Mouse (Mus musculus): ENCODE measurements around the gene Olfr523.
"Not testable (repeated sequence)": the region's sequence is repeated elsewhere in the genome, so short reads cannot be mapped to it uniquely, and the experiment has no call there.

The Olfr523 gene

DNA sequence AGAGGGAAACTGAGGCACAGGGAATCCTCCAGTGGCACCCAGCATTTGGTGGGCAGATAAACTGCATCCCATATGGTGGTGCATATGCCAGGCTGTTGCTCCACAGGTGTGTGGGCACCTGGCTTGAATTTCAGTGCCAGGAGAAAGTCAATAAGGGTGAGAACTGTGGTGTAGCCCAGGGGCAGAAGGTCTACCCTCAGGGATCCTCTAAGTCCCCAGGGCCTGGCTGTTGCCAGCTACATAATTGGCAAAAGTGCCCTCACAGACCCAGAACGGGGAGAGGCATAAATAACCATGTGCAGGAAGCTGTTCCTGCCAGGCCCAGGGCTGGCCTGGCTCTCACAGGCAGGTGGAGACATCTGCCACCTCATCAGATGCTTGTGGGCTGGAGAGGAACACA is at the start of gene Olfr523:
Gene Olfr523, plus strand, starts transcription at position 282 of the 400 bp plus-strand sequence.
- DNase-seq: no peak

DNA sequence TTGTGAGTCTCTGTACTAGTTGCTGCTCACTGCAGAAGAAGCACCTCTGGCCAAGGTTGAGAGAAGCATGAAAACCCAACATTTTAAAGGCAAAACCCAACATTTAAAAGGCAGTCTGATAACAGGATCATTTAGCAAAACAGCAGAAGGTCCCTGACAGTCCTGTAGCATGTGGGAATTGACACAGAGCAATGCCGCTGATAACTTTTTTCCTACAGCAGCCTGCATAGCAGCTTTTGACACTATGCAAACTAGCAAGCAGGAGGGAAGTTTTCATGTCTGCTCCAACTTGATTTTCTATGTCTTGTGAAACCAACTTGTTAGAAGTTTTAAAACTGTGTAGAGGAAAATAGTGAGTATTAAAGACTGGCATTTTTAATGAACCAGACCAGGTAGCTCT is 48.6 kb upstream of the Olfr523 start:
- DNase-seq: no peak

DNA sequence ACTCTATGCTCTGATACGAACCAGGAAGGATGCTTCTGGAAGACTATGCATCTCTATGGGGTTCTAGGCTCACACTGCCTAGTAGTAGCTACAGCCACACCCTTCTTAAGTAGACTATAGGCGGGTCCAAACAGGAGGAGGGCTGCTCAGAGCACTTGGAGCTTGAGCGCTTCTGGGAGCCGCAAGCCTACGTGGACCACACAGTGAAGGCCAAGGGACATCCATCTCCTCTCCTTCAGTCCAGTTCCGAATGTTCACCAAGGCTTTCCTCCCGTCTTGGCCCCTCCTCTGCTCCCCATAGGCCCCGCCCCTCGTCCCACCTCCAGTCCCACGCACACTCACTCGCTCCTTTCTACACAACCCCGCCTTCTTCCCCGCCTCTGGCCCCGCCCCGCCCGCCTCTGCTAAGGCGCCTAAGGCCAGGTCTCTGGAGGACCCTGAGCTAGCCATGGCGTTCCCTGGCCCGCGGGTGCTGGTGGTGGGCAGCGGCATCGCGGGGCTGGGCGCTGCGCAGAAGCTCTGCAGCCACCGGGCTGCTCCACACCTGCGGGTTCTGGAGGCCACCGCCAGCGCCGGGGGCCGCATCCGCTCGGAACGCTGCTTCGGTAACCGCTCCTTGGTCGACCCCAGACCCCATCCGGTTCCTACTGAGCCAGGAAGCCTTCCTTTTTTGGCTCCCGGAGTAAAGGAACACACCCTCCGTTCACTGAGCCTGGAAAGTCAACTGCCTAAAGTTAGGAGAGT is 47.6 kb upstream of the Olfr523 start:
- peak; percentile 92 to 95 for DNase-seq

DNA sequence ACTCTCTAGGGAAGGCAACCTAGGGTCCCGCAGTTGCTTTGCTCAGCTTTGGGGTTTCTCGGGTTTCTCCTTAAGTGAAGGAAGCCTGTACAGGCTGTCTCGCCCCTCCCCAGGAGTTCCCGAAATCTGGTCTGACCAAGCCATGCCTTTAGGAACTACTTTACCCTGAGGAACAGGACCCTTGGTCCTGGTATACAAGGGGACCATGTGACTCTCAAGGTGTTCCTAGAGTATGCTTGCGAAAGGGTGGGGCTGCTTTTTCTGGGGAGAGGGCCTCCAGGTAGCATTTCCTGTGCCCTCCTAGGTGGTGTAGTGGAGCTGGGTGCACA is 47.0 kb upstream of the Olfr523 start:
- DNase-seq: no peak

DNA sequence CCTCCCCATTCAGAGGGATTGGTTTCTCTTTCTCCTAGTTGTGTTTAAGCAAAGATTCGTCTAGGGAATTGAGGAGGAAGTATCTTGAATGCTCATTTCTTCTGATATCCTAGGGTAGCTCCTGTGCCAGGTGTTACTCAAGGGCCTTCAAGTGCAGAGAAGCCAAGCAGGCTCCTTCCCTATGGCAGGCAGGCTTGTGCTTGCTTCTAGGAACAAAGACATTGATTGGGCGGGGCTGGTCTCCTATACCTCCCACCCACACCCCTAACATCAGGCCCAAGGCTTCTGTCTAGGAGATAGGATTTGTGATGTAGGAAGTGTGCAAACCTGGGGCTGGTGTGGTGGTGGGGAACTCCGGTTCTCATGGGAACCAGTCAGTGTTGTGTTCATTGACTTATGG is 46.1 kb upstream of the Olfr523 start:
- no peak for DNase-seq

DNA sequence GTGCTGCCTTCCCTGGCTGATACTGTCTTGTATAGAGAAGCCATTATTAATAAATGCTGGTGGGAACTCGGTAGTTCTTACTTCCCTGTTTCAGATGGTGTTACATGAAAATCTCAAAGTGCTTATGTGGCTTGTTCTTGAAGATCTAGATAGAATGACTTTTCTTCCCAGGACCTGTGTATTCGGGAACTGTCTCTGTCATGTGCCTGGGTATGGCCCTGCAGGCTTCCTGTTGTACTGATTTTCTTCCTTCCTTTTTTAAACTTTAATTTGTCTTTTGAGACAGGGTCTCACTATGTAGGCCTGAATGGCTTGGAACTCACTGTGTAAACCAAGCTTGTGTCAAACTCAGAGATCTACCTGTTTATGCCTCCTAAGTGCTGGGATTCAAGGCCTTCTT is 45.1 kb upstream of the Olfr523 start:
- no peak for DNase-seq

DNA sequence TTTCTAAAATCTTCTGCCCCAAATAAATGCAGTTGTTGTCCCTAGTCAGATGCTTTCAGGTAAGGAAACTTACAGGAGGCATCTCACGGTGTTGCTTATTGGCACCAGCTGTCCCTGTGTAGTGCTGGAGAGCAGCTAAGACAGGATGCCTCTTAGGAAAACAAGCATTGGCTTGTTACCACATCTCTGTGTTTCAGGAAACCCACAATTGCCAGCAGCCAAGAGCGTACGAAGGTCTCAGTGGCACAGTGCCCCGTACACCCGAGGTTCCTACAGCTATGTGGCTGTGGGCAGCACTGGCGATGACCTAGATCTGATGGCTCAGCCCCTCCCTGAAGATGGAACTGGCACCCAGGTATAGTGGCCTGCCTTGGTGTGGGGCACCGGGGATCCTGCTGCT is 40.8 kb upstream of the Olfr523 start:
- DNase-seq: not testable (repeated sequence)

DNA sequence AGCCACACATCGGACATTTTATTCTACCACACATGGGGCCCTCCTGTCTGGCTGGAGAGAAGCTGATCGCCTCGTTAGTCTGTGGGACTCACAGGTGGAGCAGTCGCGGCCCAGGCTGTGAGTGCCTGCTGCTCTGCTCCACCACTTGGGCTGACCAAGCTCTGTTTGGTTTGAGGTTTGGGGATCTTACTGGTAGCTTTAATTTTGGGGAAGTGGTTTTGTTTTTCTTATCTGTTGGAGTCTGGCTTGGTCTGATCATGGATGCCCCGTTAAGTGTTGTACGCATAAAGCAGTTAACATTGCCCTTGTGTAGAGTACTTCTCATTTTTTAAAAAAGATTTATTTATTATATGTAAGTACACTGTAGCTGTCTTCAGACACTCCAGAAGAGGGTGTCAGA is 39.0 kb upstream of the Olfr523 start:
- not testable (repeated sequence) for DNase-seq

DNA sequence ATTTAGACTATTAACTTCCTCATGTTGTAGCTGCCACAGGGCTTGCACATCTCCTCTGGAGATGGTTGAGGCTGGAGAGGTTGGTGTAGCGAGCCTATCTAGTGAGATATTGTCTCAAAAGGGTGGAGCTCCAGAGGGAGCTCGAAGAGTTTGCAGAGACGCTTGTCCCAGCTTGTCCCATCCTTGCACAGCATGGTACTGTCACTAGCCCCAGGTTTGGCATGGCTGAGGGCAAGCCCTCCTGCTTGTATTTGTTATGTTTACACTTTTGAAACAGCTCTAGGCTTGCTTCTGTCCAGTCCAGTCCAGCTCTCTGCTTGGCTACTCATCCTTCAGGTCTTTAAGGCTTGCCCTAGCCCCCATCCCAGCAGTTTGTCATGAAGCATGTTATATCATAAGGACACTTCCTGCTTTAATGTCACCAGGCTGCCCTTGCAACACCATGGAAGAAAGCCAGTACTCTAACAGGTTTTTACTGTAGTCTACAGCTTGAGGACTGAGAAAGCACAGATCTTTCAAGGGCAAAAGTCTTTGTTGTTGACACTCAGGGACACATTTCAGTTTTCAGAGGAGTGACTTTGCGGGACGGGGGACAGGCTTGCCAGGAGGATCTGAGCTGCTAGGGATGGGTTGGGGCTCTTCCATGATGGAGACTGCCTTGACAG is 37.8 kb upstream of the Olfr523 start:
- DNase-seq: no peak

DNA sequence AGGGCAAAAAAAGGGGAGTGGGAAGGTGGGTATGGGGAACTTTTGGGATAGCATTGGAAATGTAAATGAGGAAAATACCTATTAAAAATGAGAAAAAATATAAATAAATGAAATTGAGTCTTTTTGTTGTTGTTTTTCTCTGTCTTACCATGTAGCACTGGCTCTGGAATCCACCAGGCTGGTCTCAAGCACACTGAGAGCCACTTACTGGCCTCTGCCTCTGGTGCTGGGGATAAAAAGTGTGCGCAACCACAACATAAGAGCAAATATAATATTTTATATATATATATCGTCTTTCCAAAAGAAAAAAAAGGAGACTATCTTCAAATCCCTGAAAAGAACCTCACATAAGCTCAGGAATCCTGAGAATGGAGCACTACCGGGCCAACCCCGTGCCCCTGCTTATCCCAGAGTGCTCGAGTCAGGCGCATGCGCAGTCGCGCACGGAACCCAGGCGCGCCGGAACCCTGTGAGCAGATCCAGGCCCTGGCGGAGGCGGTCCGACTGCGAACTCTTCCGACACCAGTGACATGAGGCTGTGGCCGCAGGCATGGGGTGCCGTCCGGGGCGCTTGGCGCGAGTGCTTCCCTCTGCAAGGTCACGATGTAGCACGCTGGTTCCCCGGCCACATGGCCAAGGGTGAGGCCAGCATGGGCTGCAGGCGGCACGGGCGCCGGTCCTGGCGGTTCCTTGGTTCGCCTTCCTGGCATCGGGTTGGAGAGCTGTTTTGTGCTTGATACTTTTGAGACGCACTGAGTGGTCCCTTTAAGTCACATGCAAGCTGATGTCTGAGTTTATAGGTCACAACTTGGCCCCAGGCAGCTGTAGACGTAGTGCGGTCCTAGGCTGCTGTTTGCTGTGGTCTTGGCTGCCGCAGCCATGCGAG is 35.6 kb upstream of the Olfr523 start, which contains the start of gene Mtg1:
Gene Mtg1, plus strand, starts transcription at position 430 of the 886 bp plus-strand sequence.
- peak; percentile 96 to 98 for DNase-seq

DNA sequence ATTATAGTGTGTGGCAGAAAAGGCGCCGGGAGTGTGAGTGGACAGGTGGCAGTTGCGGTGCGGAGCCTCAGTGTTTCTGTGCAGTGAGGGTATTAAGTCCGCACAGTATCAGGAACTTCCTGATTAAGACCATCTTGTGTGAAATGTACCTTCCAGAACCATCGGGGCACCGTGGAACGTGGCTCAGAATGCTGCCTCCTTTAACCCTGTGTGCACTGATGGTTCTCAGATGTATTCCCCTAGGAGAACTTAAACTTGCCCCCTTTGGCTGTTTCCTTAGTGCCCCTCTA is 35.1 kb upstream of the Olfr523 start:
- DNase-seq: no peak

DNA sequence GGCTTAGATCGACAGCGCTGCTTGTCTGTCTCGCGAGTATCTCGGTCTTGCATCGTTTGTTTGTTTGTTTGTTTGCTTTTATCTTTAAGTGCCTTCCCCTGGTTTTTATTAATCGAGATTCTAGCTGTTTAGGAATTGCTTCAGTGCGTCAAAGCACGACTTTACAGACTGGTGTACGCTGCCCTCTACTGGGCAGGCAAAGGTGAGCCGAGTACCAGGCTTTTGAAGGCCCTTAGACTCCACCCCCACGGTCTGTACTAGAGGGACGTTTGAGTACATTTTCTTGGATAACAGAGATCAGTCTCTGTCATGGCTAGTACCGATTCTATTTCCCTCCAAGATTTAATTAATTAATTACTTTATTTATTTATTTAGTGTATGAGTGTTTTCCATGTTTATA is 31.7 kb upstream of the Olfr523 start:
- DNase-seq: peak; percentile 78 to 81

DNA sequence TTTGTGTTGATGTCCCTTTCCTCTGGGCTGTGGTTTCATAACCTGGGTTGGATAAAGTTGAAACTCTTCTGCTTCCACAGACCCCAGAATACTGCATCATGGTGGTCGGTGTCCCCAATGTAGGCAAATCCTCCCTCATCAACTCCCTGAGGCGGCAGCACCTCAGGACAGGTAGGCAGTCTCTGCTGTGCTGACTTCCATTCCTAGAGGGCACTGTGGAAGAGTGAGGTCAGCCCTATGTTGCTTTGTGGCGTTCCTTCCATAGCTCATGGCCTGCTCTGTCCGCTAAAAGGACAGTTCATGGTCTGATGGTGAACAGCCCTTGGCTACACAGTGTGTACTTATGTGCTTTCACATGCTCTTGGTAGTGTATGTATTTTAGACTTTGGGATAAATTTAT is 28.5 kb upstream of the Olfr523 start:
- DNase-seq: no peak

DNA sequence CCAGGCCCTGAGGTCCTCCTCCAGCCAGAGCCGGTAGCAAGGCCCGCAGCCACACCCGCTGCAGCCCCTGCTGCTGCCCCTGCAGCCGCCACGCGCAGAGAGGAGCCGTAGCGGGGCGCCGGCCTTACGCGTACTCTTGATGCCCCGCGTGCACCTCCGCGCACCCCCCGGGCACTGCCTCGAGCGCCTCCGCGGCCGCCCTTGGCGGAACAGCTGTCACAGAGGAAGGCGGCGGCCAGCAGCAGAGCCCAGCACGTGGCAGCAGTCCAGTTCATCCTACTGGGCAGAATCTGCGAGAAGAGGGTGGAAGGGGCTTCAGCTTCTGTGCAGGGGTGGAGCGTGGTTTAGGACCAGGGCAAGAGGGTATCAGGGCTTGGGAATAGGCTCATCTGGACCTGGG is 19.6 kb upstream of the Olfr523 start:
- no peak for DNase-seq

DNA sequence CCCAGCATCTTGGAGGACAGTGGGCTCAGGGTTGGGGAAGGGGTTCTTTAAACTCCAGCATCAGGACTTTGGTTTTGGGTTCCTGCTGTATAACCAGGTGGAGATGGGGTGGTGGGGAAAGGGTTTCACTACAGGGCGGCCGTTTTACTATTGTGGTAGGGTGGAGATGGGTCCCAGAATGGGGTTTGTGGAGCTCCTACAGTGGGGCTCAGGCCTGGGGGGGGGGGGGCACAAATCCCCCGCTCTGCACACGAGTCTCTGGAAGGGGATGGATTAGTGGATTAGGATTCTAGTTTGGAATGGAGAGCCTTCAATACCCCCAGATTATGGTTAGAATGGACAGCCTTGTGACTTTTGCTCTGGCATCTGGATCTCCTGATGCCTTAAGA is 19.2 kb upstream of the Olfr523 start:
- DNase-seq: no peak

DNA sequence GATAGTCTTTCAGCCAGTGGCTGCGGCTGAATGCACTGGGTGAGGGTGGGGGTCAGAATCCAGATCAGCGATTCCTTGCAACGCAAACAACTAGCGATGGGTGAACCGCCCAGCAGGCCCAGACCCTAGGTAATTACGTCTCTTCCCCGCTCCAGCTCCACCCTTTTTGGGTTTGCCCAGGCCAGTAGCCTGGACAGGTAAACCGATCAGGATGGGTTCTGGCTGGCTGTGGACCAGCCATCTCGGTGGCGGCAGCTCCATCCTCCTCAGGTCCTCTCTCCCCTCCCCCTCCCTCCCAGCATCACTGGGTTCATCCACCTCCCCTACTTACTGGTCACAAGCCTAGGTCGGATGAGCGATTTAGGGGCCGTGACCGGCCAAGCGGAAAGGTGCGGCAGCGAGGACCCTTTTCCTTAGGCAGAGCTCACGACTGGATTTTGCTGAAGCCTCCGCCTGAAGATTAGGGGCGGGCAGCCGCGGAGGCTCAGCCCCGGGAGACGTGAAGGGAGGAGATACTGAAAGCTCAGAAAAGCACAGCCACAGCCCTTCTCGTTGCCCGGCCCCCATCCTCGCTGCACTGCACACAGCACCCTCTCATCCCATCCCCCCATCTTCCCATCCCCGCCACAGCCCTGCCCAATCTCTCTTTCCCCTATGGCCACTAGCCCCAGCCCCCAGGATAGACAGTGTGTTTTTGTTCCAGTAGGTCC is 18.6 kb upstream of the Olfr523 start, which contains the start of gene Sprn:
Gene Sprn, minus strand, starts transcription at position 660 of the 710 bp plus-strand sequence.
- DNase-seq: no peak

DNA sequence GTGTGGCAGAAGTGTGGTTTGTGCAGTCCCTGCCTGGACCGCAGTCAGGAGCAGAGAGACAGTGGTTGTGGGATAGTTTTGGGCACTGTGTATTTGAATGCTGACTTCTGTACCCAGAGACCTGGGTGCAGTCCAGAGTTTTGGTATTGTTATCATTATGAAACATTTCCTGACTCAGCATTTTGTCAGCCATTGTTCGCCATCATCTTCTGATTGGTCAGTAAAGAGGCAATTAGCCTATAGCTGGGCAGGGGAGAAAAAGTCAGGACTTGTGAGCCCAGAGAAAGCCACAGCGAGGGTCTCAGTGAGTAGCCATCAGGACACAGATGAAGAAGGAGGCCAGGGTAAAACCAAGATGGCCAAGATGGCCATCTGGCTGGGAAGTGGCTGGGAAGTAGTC is 12.7 kb upstream of the Olfr523 start:
- no peak for DNase-seq

DNA sequence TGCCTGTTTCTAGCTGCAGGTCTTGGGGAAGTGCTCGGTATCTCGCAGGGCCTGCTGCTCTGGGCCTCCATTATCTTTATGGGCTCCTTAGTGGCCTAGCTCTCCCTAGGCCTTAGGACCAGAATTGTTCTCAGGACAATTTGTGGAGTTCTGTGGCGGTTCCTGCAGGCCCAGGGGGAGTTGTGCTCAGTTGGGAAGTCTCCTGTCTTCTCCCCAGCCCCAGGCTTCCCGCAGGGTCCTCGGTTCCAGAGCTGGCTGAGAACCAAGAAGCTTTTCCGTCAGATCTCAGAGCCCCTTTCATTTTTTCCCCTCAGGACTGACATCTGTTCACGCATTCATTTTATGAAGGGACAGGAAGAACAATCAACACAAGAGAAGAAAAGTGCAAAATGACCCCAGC is 8.4 kb upstream of the Olfr523 start, which contains the start of gene Olfr522:
Gene Olfr522, minus strand, starts transcription at position 101 of the 400 bp plus-strand sequence.
- no peak for DNase-seq

DNA sequence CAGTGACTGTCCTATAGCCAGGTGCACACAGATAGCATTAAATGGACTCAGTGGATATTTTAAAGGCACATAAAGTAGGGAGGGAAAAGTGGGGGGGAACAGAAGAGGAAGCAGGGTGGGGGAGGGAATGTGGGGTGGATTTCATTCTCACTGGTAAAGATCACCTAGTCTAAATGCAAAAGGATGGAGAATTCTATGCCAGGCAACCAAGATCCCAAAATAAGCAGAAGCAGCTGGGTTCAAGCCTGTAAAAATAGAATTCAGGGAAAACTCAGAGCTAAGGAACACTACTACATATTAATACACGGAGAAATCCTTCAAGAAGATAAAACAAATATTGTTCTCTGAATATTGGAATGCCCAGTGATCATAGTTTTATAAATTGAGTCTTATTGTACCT is 5.1 kb upstream of the Olfr523 start:
- DNase-seq: no peak

DNA sequence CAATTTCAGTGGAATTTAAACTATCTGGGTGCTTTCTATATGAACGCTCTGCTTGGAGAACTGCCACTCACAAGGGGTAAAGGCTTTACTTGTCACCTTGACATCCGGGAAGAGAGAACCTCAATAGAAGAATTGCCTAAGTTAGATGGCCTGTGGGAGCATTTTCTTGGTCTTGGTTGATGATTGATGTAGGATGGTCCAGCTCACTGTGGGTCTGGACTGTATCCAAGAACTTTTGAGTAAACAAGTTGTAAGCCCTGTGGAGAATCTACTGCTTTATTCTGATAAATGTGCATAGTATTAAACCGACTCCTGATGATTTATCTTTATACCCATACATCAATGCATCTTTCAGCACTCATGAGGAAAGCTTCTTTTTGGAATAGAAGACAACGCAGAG is 3.6 kb upstream of the Olfr523 start:
- no peak for DNase-seq

DNA sequence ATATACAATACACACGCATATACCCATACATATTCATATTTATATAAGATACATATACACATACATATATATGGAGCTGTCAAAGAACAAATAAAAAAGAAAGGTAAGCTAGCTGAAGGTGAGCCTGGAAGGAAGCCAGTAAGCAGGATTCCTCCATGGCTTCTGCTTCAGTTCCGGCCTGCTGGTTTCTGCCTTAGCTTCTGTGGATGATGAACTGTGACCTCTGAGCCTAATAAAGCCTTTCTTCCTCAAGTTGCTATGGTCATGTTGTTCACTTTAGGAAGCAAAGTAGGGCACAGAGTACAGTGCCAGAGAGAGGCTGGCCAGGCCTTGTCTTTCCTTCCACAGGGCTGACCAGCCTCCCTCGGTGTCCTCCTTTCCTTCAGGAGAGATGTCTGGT is 2.2 kb upstream of the Olfr523 start:
- DNase-seq: no peak

DNA sequence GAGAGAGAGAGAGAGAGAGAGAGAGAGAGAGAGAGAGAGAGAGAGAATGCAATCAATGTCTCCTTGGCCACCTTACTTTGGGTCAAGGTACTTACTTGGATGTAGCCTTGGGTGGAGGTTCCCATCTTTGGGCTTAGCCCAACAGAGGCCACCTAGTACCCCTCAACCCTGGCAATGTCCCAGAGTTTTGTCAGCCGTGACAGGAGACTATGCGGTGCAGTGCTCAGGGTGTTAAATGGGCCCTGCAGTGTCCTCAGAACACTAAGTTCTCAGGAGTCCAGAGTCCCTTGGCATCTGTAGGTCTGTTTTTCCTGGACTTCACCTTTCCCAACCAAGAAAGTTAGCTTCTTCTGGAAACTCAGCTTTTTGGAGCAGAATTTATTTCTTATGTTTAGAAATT is 6.2 kb downstream of the Olfr523 start:
- DNase-seq: no peak

DNA sequence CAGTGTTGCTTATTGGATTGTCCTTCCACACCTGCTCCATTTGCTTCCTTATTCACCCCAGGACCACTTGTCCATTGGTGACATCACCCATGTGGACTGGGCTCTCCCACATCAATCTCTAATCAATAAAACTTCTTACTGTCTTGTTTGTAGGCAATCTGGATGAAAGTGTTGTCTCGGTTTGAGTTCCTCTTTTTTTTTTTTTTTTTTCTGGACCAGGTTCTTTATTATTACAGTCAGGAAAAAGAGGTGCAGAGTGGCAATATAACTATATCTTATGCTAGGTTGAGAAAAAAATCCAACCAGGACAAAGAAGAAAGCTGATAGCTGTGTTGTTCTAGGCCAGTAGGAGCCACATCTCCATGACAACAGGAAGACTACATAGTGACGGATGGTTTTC is 7.7 kb downstream of the Olfr523 start:
- no peak for DNase-seq
